In genomic region chr17:88462658-88463057, GRCm38 (mm10) we compare ENCODE assay signal across 9 mouse cellular contexts. TPM values are rescaled to one million over a fixed set of nuclear protein-coding genes. Genes with fewer than 3 reads are reported as not detected.
DNase-seq lines count a peak whose midpoint lies in the region; ATAC-seq and TF ChIP-seq lines count a peak whose summit lies in the region.
"Had no signal": no experiment of that assay in that cellular context is flagged by ENCODE, and none has a peak within 500 bp of the region (broad histone marks: within the 10 kb centered on the region; RNA-seq: fewer than 3 reads in every experiment).

No protein-coding gene starts in this region.

- peaks cover 49% of the 10 kb centered on the region for H3K4me1 ChIP-seq in liver, embryonic 16.5 days (ENCODE audit: control insufficient read depth, low read depth, low read length)
- no peaks in the 10 kb centered on the region for H3K4me1 ChIP-seq in hindbrain, embryonic 16.5 days (ENCODE audit: control insufficient read depth, insufficient read depth, low read depth, low read length)
- no peaks in the 10 kb centered on the region for H3K4me1 ChIP-seq in hindbrain, postnatal 0 days (ENCODE audit: insufficient read depth, low read length)
- H3K4me1 ChIP-seq: neural tube, embryonic 12.5 days had no signal

- 45% methylated on average over 5 of the region's 5 CpGs for WGBS in liver, embryonic 16.5 days (ENCODE audit: insufficient replicate concordance)
- 80% methylated on average over 5 of the region's 5 CpGs for WGBS in hindbrain, embryonic 16.5 days
- 59% methylated on average over 5 of the region's 5 CpGs for WGBS in hindbrain, postnatal 0 days

- H3ac ChIP-seq in C2C12 (ENCODE audit: control insufficient read depth, insufficient read length, low read depth), result no peak overlapping the region

- no peaks in the 10 kb centered on the region for H3K27me3 ChIP-seq in C2C12 (ENCODE audit: control insufficient read depth, insufficient read depth, insufficient read length)
- no peaks in the 10 kb centered on the region for H3K27me3 ChIP-seq in liver, embryonic 16.5 days (ENCODE audit: control insufficient read depth, insufficient read depth, low read depth, low read length)
- no peaks in the 10 kb centered on the region for H3K27me3 ChIP-seq in hindbrain, embryonic 16.5 days (replicated peaks; ENCODE audit: control insufficient read depth, insufficient read depth, low read length)
- no peaks in the 10 kb centered on the region for H3K27me3 ChIP-seq in hindbrain, postnatal 0 days (ENCODE audit: insufficient read depth, low read length)
- H3K27me3 ChIP-seq: neural tube, embryonic 12.5 days had no signal

- peaks cover 92% of the 10 kb centered on the region for H3K79me2 ChIP-seq in C2C12 (ENCODE audit: control insufficient read depth, insufficient read depth)

- intact Hi-C loops in gastrocnemius, postnatal 14 days (cut with DNase I; ENCODE audit: low total_unique reads), result no loop called here

- peaks cover 30% of the 10 kb centered on the region for H3K36me3 ChIP-seq in C2C12 (ENCODE audit: control insufficient read depth, insufficient read depth)
- H3K36me3 ChIP-seq in liver, embryonic 16.5 days (ENCODE audit: control insufficient read depth, insufficient read depth), result no peaks in the 10 kb centered on the region; the same call in 1 of the 2 replicates
- no peaks in the 10 kb centered on the region for H3K36me3 ChIP-seq in hindbrain, embryonic 16.5 days (ENCODE audit: control insufficient read depth, insufficient read depth, low read length)
- peaks cover 3% of the 10 kb centered on the region; the same call in 1 of the 2 replicates for H3K36me3 ChIP-seq in hindbrain, postnatal 0 days (ENCODE audit: insufficient read depth, low read length)

- no peak overlapping the region for H3K4me3 ChIP-seq in C2C12 (ENCODE audit: insufficient read depth, poor library complexity, severe bottlenecking)
- H3K4me3 ChIP-seq in liver, embryonic 16.5 days (ENCODE audit: low read depth, low read length), result no peak overlapping the region
- no peak overlapping the region for H3K4me3 ChIP-seq in hindbrain, embryonic 16.5 days (ENCODE audit: low read length)
- no peak overlapping the region for H3K4me3 ChIP-seq in hindbrain, postnatal 0 days (ENCODE audit: low read length)
- H3K4me3 ChIP-seq: neural tube, embryonic 12.5 days had no signal

- peaks cover 59% of the 10 kb centered on the region for H3K79me3 ChIP-seq in C2C12 (ENCODE audit: low read depth)

- H3K4me2 ChIP-seq in liver, embryonic 16.5 days (ENCODE audit: low read depth, low read length), result no peak overlapping the region
- H3K4me2 ChIP-seq in hindbrain, embryonic 16.5 days (ENCODE audit: low read length), result no peak overlapping the region
- H3K4me2 ChIP-seq in hindbrain, postnatal 0 days (ENCODE audit: low read depth, low read length), result no peak overlapping the region
- H3K4me2 ChIP-seq: neural tube, embryonic 12.5 days had no signal

- ATAC-seq in liver, embryonic 16.5 days (ENCODE audit: low read depth), result no peak
- ATAC-seq in hindbrain, embryonic 16.5 days, result no peak
- no peak for ATAC-seq in hindbrain, postnatal 0 days

- peak overlapping the region; percentile 66 for H3K27ac ChIP-seq in liver, embryonic 16.5 days (ENCODE audit: low read length)
- H3K27ac ChIP-seq in hindbrain, embryonic 16.5 days (ENCODE audit: low read depth, low read length), result no peak overlapping the region
- H3K27ac ChIP-seq in hindbrain, postnatal 0 days, result no peak overlapping the region
- H3K27ac ChIP-seq: neural tube, embryonic 12.5 days had no signal

- peak; percentile 72 to 74 for DNase-seq in adrenal gland, adult 18-20 months (ENCODE audit: low spot score in 2 of 2)
- DNase-seq in gastrocnemius, postnatal 14 days, result peak; percentile 52
- peak; percentile 50 for DNase-seq in urinary bladder, adult 2 months (ENCODE audit: low spot score)
- DNase-seq in hindbrain, postnatal 0 days (ENCODE audit: low spot score), result no peak
- no peak for DNase-seq in testis, postnatal 14 days (ENCODE audit: low spot score)

- TF ChIP-seq CTCF in C2C12 (IDR thresholded peaks at IDR 0.05; ENCODE audit: control insufficient read depth, insufficient read depth, insufficient read length), result no peak
- no peak for TF ChIP-seq CTCF in hindbrain, postnatal 0 days (IDR thresholded peaks at IDR 0.05; ENCODE audit: low read depth)

- H3K9me3 ChIP-seq in liver, embryonic 16.5 days (replicated peaks; ENCODE audit: control insufficient read depth, low read length), result no peaks in the 10 kb centered on the region
- H3K9me3 ChIP-seq in hindbrain, embryonic 16.5 days (ENCODE audit: control insufficient read depth, low read length), result no peaks in the 10 kb centered on the region
- H3K9me3 ChIP-seq in hindbrain, postnatal 0 days (ENCODE audit: low read length), result no peaks in the 10 kb centered on the region
- H3K9me3 ChIP-seq: neural tube, embryonic 12.5 days had no signal

- H3K9ac ChIP-seq in liver, embryonic 16.5 days (ENCODE audit: low read depth, low read length), result no peak overlapping the region
- no peak overlapping the region for H3K9ac ChIP-seq in hindbrain, embryonic 16.5 days (ENCODE audit: low read depth, low read length)
- no peak overlapping the region for H3K9ac ChIP-seq in hindbrain, postnatal 0 days (replicated peaks; ENCODE audit: low read length)
- H3K9ac ChIP-seq: neural tube, embryonic 12.5 days had no signal

TF ChIP-seq in C2C12, 6 proteins besides CTCF, POLR2A, EP300 and RAD21:
- TF ChIP-seq FOSL1 (IDR thresholded peaks at IDR 0.05; ENCODE audit: insufficient read depth, low read length, poor library complexity, severe bottlenecking) (peak; percentile 82), USF1 (IDR thresholded peaks at IDR 0.05; ENCODE audit: low read depth) (no peak), MYOD1 (IDR thresholded peaks at IDR 0.05; ENCODE audit: control insufficient read depth, insufficient read length, low read depth) (no peak), MAX (IDR thresholded peaks at IDR 0.05) (no peak)

RNA-seq across cellular contexts. Expression of gene Foxn2, which starts 22.1 kb away (rescaled TPM):
- polyA plus RNA-seq in C2C12 (2012; fragmentation: generic; extraction: Trizol), result 4.9 TPM
- total RNA-seq in adrenal gland, adult 18-20 months (2021), result 10 to 100 TPM; 19.0 to 20.9 TPM
- total RNA-seq in gastrocnemius, postnatal 14 days (2021), result 10 to 100 TPM; 11.7 to 12.9 TPM
- 11.0 and 11.8 TPM in 2 replicates for polyA plus RNA-seq in liver, embryonic 16.5 days (2015; fragmentation: Nextera tagmentation; extraction: Ambion mirVana)
- 7.7 and 9.1 TPM in 2 replicates for polyA plus RNA-seq in urinary bladder, adult 2 months (2012; rRNA removed)
- 8.2 and 9.7 TPM in 2 replicates for polyA plus RNA-seq in hindbrain, embryonic 16.5 days (2015; fragmentation: Nextera tagmentation; extraction: Ambion mirVana)
- total RNA-seq in hindbrain, postnatal 0 days (2014; rRNA removed), result 12.5 and 17.1 TPM in 2 replicates
- 8.0 and 9.1 TPM in 2 replicates for polyA plus RNA-seq in hindbrain, postnatal 0 days (2015; fragmentation: Nextera tagmentation; extraction: Ambion mirVana)

Comparison
In these comparisons a context has a peak if more than half of its experiments do, and no peak if none do; other contexts are left out.
1. DNase-seq: peak in adrenal gland, adult 18-20 months (2 of 2), gastrocnemius, postnatal 14 days (single experiment) and urinary bladder, adult 2 months (single experiment); none in hindbrain, postnatal 0 days (single experiment) and testis, postnatal 14 days (single experiment).